Mouse (Mus musculus) small intestine, adult 2 months (tissue): ENCODE measurements around the gene Rgs13. TPM values are rescaled to one million over a fixed set of nuclear protein-coding genes. Genes with fewer than 3 reads are reported as not detected.
"Not testable (repeated sequence)": the region's sequence is repeated elsewhere in the genome, so short reads cannot be mapped to it uniquely, and the experiment has no call there.

ENCODE experiments used
- H3K27ac ChIP-seq: fragments of 200-500 bp; 2 replicates; pipeline ENCODE4 v1.5.1; 2012; ENCODE audit warnings: low read depth, low read length, control low read depth, inconsistent platforms; ENCODE audit not compliant: insufficient read depth
- H3K27me3 ChIP-seq: fragments of 200-500 bp; 2 replicates; pipeline ENCODE4 v1.6.1; 2012; ENCODE audit warnings: mild to moderate bottlenecking, moderate library complexity, low read length, inconsistent platforms; ENCODE audit not compliant: control insufficient read depth, insufficient read depth
- H3K36me3 ChIP-seq: fragments of 200-500 bp; 2 replicates; pipeline ENCODE4 v1.6.1; 2012; ENCODE audit warnings: mild to moderate bottlenecking, low read length, control low read depth, inconsistent platforms; ENCODE audit not compliant: control insufficient read depth, insufficient read depth
- H3K4me1 ChIP-seq: fragments of 200-500 bp; 2 replicates; pipeline ENCODE4 v1.6.1; 2012; ENCODE audit warnings: low read length, inconsistent platforms, mixed read lengths; ENCODE audit not compliant: control insufficient read depth, insufficient read depth, insufficient read length
- H3K4me3 ChIP-seq: fragments of 200-500 bp; 2 replicates; pipeline ENCODE4 v1.5.1; 2012; ENCODE audit warnings: low read depth, mild to moderate bottlenecking, control low read depth, inconsistent platforms, low read length, moderate library complexity
- CTCF ChIP-seq: fragments of 200-500 bp; IDR thresholded peaks from 2 replicates; pipeline ENCODE4 v1.5.1; 2012; ENCODE audit warnings: low read depth, mild to moderate bottlenecking, control low read depth, inconsistent platforms, low read length, moderate library complexity, mixed read lengths; ENCODE audit not compliant: insufficient replicate concordance, insufficient read length; ENCODE audit errors: extremely low read depth
- POLR2A ChIP-seq: fragments of 200-500 bp; IDR thresholded peaks from 2 replicates; pipeline ENCODE4 v1.6.1; 2012; ENCODE audit warnings: low read depth, mild to moderate bottlenecking, control low read depth, inconsistent platforms, low read length, moderate library complexity
- WGBS: fragments of 180-500 bp; shearing (Covaris S2); methylation state at CpG from one replicate; pipeline ENCODE4 v1.1.7; 2018; 5-methylcytosine and 5-hydroxymethylcytosine counted together
- polyA plus RNA-seq: library from polyadenylated mRNA; depleted of rRNA; stranded (reverse); fragments of >200 nt; gene quantifications from 2 replicates; pipeline ENCODE4 v1.2.3, GENCODE M21; 2012

Rgs13 gene
- polyA plus RNA-seq, 1 experiment, result 0.08 TPM

DNA sequence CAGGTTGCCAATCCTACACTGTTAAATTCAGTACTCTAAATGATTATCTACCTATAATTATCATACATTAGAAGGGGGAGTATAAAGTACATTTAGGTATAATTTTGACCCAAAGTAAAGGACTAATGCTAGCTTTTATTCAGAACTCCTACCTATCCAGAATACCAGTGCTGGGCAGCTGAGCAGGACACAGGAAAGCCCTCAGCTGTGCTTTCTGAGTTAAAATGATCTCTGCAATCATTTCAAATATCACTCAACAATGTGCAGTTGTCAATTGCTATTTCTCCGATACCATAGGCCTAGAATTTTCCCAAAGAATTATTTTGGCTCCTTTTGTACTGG lies 25.0 kb downstream of the Rgs13 start:
- H3K4me1 ChIP-seq, result no peaks in the 10 kb centered on the region
- H3K27ac ChIP-seq, result no peak overlapping the region
- no peaks in the 10 kb centered on the region for H3K36me3 ChIP-seq
- no peak overlapping the region for H3K4me3 ChIP-seq
- no peak for TF ChIP-seq CTCF
- no peak for TF ChIP-seq POLR2A
- H3K27me3 ChIP-seq, result no peaks in the 10 kb centered on the region
- 95% methylated on average over 1 of the region's 1 CpGs for WGBS

DNA sequence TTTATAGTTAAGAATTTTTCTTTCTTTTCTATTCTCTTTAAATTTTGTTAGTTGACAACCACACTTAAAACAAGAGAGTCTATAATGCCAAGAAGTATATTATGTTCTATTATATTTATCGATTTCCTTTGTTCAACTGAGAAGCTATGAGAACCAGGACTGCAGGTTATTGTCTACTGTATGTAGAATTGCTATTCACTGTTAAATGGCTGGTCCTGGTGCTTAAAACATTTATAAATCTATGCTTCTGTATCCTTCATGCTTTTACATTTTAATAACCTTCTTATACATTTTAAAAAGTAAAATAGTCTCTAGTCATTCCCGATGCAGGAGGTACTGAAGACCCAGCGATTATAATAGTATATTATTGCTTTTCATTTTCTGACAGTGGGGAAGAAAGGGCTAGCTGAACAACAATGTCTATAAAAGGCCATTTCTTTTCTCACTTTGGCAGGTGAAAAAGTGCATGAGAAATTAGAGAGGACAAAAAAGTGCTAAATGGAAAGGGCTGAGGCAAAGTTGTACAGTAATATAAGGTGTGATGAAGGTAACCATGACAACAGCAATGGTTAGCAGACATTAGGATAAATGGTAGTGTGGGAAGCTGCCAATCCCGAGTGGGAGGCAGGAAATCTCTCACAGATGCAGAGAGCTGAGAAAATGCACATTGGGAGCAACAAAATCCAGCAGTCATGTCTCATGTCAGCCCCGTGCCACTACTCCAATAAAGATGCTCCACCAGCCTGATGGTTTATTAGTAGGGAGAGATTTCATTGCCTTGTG lies 25.6 kb downstream of the Rgs13 start:
- 71% methylated on average over 5 of the region's 5 CpGs for WGBS
- H3K27me3 ChIP-seq, result no peaks in the 10 kb centered on the region
- no peak for TF ChIP-seq CTCF
- TF ChIP-seq POLR2A, result no peak
- no peaks in the 10 kb centered on the region for H3K36me3 ChIP-seq
- no peak overlapping the region for H3K27ac ChIP-seq
- no peaks in the 10 kb centered on the region for H3K4me1 ChIP-seq
- no peak overlapping the region for H3K4me3 ChIP-seq

- H3K27me3 ChIP-seq, result no peaks in the 10 kb centered on the region
- H3K4me3 ChIP-seq, result no peak overlapping the region
- H3K36me3 ChIP-seq, result no peaks in the 10 kb centered on the region
- TF ChIP-seq POLR2A (no peak), CTCF (no peak)
- WGBS, result 74% methylated on average over 3 of the region's 3 CpGs
- H3K27ac ChIP-seq, result no peak overlapping the region
- no peaks in the 10 kb centered on the region for H3K4me1 ChIP-seq
These were observed 27.2 kb downstream of the Rgs13 start for GRCm38 (mm10) chr1:144149997-144150396.

GRCm38 (mm10) chr1:144141398-144141797 lies 35.8 kb downstream of the Rgs13 start:
- H3K27me3 ChIP-seq, H3K36me3 ChIP-seq, H3K27ac ChIP-seq, H3K4me3 ChIP-seq, H3K4me1 ChIP-seq: not testable (repeated sequence)
- WGBS, result 83% methylated on average over 2 of the region's 2 CpGs

- Histone ChIP-seq H3K4me1 (no peaks in the 10 kb centered on the region), H3K36me3 (no peaks in the 10 kb centered on the region), H3K27ac (no peak overlapping the region), H3K27me3 (no peaks in the 10 kb centered on the region), H3K4me3 (no peak overlapping the region)
- 89% methylated on average over 1 of the region's 1 CpGs for WGBS
- TF ChIP-seq POLR2A, result no peak
- TF ChIP-seq CTCF, result no peak
These were observed 37.3 kb downstream of the Rgs13 start for GRCm38 (mm10) chr1:144139847-144140246.

- TF ChIP-seq CTCF (no peak), POLR2A (no peak)
- H3K27ac ChIP-seq, result no peak overlapping the region
- H3K36me3 ChIP-seq, result no peaks in the 10 kb centered on the region
- no peaks in the 10 kb centered on the region for H3K27me3 ChIP-seq
- 76% methylated on average over 7 of the region's 7 CpGs for WGBS
- H3K4me1 ChIP-seq, result no peaks in the 10 kb centered on the region
- no peak overlapping the region for H3K4me3 ChIP-seq
These were observed 49.2 kb downstream of the Rgs13 start for GRCm38 (mm10) chr1:144127965-144128364.

DNA sequence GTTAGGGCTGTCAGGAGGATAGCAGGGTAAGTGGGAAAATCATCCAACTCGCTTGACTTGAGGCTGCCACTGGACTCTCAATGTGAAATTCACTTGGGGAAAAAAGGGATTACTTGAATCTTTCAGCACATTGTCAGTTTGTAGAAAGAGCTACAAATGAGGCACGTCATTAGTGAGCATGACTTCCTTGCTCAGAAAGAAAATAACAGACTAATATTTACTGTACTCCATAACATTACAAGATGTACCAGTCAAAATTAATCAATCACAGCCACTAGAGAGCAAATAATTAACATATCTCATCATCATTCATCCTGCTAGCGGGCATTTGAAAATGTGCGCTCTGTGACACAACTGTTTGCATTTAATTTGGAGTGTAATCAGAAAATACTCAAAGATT lies 57.1 kb downstream of the Rgs13 start:
- H3K27me3 ChIP-seq, result no peaks in the 10 kb centered on the region
- H3K4me3 ChIP-seq, result no peak overlapping the region
- 83% methylated on average over 4 of the region's 4 CpGs for WGBS
- H3K27ac ChIP-seq, result no peak overlapping the region
- H3K36me3 ChIP-seq, result no peaks in the 10 kb centered on the region
- no peaks in the 10 kb centered on the region for H3K4me1 ChIP-seq
- TF ChIP-seq CTCF, result no peak
- no peak for TF ChIP-seq POLR2A
